Mouse (Mus musculus): ENCODE measurements around the gene Rad51b.

The Rad51b gene

DNA sequence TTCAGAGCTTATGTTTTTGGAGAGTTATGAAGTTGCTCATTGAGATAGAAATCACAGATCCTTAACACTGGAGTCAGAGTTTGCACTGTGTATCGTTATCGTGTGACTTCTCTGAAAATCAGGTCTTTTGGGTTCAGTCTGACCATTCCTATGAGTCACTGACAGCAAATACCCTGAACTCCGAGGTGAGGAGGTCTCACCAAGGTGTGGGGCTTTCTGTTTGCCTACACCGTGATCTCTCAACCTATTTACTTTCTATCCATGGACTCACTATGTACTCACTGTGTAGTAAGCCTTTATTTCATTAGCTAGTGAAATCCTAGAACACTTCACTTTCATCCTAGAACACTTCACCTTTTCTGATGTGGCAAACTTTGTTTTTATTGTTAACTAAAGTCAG is 34.6 kb downstream of the Rad51b start:
- no peak for DNase-seq

DNA sequence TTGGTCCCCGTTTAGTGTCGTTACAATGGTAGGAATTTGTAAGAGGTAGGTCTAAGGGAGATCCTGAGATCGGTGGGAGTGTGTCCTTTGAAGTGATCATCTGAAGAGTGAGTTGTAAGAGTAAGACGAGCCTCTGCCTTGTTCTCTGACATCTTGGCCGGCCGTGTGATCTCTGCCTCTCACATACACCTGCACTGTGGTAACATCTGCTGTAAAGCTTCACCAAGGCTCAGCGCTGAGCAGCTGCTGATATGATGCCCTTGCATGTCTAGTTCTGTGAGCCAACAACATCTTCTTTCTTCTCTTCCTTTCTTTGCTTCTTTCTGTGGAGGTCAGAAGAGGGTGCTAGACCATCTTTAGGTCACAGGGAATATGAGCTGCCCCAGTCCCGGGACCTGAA is 41.7 kb downstream of the Rad51b start:
- peak; percentile 17 to 39 for DNase-seq

- DNase-seq: no peak
Measured at GRCm38 (mm10) chr12:79340513-79340912, 43.4 kb downstream of the Rad51b start.

GRCm38 (mm10) chr12:79341291-79341845 is 44.3 kb downstream of the Rad51b start:
- DNase-seq: no peak

- DNase-seq: no peak
Measured at GRCm38 (mm10) chr12:79346198-79346733, 49.2 kb downstream of the Rad51b start.

GRCm38 (mm10) chr12:79347643-79348042 is 50.6 kb downstream of the Rad51b start:
- DNase-seq: peak in 1 of 2 experiments; percentile 11

DNA sequence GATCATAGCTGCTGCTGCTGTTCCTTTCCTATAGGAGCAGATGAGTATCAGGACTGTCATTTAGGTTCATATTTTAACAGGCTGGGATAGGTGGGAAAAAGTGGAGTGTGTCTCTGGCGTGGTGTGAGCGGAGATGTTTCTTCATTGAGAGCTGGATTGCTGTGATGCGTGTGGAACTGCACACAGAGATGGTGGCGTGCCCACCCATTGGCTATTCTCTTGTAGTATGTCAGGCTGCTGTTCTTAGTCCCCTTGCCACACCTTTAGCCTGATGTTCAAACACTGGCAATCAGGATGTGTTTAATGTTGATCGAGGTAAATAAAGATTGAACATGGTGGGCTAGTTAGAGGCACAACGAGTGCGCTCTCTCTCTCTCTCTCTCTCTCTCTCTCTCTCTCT is 54.4 kb downstream of the Rad51b start:
- DNase-seq: no peak

DNA sequence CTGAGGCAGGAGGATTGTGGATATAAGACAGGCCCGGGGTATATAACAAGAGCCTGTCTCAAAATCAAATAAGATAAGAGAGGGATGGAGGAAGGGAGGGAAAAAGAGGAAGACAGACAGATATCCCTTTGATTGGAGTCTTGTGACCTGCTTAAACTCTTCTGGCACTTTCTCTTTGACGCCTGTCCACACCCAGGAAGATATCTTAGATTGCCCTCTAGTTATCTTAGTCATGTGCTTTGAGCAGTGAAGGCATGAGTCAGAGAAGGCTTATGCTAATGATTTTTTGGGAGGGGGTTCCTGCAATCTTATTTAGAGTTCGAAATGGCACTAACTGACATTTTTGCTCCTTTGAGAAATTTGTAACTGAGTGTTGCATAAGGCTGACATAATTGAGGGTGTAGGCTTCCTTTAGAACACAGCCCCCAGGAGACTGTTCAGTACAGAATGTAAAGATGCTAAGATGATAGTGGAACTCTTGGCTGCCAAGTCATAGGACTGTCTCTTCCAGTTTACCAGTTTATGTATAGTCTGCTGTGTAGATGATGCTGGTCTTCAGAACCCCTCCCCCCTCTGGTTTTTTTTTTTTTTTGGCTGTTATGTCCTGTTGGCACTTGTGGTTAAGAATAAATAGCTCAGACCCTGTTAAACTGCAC is 55.1 kb downstream of the Rad51b start:
- DNase-seq: no peak

DNA sequence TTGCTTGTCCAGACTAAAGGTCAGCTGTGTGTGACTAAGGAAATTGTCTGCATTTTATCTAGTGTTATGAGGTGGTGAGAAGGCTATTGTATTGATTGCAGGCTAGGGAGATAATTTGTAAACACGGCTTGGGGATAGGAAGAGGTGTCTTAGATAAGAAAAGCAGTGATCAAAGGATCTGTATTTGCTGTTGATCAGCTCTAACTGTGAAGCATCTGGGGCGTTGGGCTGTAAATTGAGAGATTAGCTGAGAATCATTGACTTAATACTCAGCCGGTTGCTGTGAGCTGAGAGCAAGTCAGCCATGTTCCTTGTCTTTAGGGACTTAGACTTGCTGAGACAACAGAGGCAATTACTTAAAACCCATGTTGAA is 55.6 kb downstream of the Rad51b start:
- DNase-seq: no peak

DNA sequence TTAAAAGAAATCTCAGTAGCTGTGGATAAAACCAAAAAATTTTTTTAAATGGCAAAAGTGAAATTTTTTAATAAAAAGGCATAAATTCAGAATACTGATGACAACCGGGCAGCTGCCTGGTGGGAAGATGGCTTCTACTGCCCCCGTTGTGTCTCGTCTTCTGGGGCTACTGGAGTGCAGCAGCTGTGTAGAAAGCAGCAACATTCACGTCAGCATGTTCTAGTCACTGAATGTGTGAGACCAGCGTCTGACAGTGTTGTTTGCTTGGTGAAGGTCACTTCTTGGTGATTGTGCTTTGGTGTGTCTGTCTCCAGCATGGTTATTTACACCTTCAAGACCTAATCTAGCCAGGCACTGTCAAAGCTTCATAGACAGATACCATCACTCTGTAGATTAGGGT is 56.3 kb downstream of the Rad51b start:
- DNase-seq: no peak

GRCm38 (mm10) chr12:79354621-79355020 is 57.5 kb downstream of the Rad51b start:
- no peak for DNase-seq

GRCm38 (mm10) chr12:79356138-79356537 is 59.1 kb downstream of the Rad51b start:
- no peak for DNase-seq

GRCm38 (mm10) chr12:79357631-79358030 is 60.5 kb downstream of the Rad51b start:
- DNase-seq: no peak

DNA sequence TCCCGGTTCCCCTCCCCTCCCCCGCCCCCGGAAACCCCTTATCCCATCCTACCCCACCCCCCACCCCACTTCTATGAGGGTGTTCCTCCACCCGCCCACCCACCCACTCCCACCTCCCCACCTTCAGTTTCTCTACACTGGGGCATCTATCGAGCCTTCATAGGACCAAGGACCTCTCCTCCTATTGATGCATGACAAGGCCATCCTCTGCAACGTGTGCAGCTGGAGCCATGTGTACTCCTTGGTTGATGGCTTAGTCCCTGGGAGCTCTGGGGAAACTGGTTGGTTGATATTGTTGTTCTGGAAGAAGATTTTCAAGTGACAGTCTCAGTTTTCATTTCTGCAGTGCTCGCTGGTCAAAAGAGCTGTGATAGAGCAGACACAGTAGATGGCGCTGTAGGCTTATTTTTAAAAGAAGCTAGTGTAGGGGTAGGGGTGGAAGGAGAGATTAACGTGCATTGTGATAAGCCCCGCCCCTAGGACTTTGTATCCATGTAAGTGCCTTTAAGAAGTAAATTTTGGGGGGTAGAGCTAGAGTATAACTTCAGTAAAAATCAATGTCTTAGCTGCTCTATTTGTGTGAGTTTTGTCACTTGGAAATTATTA is 61.6 kb downstream of the Rad51b start:
- DNase-seq: peak in 1 of 2 experiments; percentile 34

GRCm38 (mm10) chr12:79359404-79359803 is 62.3 kb downstream of the Rad51b start:
- DNase-seq: no peak

GRCm38 (mm10) chr12:79362219-79362618 is 65.1 kb downstream of the Rad51b start:
- peak in 1 of 2 experiments; percentile 9 for DNase-seq

DNA sequence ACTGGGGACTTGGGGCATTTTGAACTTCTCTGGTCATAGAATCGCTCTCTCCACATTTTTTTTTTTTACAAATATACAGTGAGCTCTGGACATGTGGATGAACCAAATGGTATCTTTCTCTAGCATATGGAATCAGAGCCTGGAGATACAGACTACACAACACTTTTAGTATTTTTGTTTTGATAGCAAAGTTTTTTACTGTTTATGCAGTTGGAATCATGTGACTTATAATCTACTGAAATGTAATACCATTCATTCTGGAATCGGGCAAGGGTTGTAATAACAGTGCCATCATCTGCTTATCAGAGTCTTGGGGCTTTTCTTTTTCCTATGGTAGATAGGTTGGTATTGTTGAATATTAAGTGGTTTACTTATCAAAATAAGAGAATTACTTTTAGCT is 67.2 kb downstream of the Rad51b start:
- no peak for DNase-seq

GRCm38 (mm10) chr12:79368818-79369217 is 71.7 kb downstream of the Rad51b start:
- no peak for DNase-seq

DNA sequence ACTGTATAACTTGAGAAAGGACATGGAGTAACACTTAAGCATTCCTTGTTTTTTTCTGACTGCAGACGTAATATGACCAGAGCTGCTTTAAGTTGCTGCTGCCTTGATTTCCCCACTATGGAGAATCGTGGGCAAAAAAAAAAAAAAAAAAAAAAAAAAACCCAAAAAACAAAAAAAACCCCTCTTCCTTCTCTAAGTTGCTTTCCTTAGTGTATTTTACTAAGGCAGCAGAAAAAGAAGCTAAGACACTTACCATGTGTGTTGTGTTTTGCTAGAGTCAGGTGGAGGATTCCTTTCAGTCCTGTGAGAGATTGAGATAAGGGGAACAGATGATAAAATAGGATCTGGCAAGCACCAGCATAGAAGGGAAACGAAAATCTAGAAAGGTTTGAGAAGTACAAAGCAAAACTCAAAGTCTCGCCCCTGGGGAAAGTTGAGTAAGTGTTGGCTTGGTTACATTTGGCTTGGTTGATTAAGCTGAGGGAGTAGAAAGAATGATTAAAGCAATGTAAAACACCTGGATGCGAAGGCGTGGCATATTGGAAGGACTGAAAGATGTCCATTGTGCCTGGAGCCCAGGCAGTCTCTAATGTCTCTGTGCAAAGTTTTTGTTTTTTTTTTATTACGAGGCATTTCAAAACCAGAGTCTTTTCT is 72.6 kb downstream of the Rad51b start:
- no peak for DNase-seq

DNA sequence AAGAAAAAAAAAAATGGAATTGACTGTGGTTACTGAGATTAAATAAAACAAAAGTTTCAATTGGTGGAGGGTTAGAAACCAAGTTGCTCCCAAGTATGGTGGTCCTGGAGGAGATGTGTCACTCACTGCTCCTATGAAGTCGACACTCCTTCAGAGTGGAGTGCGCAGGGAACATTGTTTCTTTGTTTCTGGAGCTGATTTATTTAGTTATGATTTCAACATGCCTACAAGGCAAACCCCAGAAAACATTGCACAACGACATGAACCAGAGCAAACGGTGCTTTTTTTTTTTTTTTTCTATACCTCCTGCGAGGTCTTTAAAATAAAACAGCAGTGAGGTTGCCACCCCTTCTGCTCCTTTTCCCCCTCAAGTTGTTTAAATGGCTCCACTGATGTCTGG is 75.6 kb downstream of the Rad51b start:
- no peak for DNase-seq

- DNase-seq: no peak
Measured at GRCm38 (mm10) chr12:79377378-79377777, 80.3 kb downstream of the Rad51b start.

- no peak for DNase-seq
Measured at GRCm38 (mm10) chr12:79377861-79378260, 80.8 kb downstream of the Rad51b start.

- DNase-seq: no peak
Measured at GRCm38 (mm10) chr12:79380190-79380589, 83.1 kb downstream of the Rad51b start.

- no peak for DNase-seq
Measured at GRCm38 (mm10) chr12:79381489-79381888, 84.4 kb downstream of the Rad51b start.

Measured in thymus, adult 18-20 months (tissue).